In genomic region chr1:39349001-39349400, GRCm38 (mm10) we compare ENCODE assay signal across 10 mouse cellular contexts. TPM values are rescaled to one million over a fixed set of nuclear protein-coding genes. Genes with fewer than 3 reads are reported as not detected.
DNase-seq lines count a peak whose midpoint lies in the region; ATAC-seq and TF ChIP-seq lines count a peak whose summit lies in the region.
"Had no signal": no experiment of that assay in that cellular context is flagged by ENCODE, and none has a peak within 500 bp of the region (broad histone marks: within the 10 kb centered on the region; RNA-seq: fewer than 3 reads in every experiment).

No protein-coding gene starts in this region.

- no peak overlapping the region for H3K4me2 ChIP-seq in heart, embryonic 11.5 days
- H3K4me2 ChIP-seq in intestine, embryonic 15.5 days (replicated peaks): no peak overlapping the region
- H3K4me2 ChIP-seq: midbrain, embryonic 12.5 days had no signal

- TF ChIP-seq CTCF in MEL (IDR thresholded peaks at IDR 0.05 in 2 of 3, conservative IDR thresholded peaks at IDR 0.05 in 1 of 3; ENCODE audit: control insufficient read depth in 1 of 3, insufficient read depth in 1 of 3, low read depth in 2 of 3, low read length in 3 of 3, poor library complexity in 1 of 3, severe bottlenecking in 1 of 3): no peak

- H3K36me3 ChIP-seq in heart, embryonic 11.5 days (ENCODE audit: control insufficient read depth, insufficient read depth, low read length): no peaks in the 10 kb centered on the region
- H3K36me3 ChIP-seq in MEL (ENCODE audit: control insufficient read depth in 1 of 2, insufficient read depth in 2 of 2, low read length in 2 of 2): no peaks in the 10 kb centered on the region
- H3K36me3 ChIP-seq in intestine, embryonic 15.5 days: no peaks in the 10 kb centered on the region
- H3K36me3 ChIP-seq: midbrain, embryonic 12.5 days had no signal

- TF ChIP-seq RAD21 in MEL (IDR thresholded peaks at IDR 0.05; ENCODE audit: low read depth, low read length): no peak

- no peaks in the 10 kb centered on the region for H3K4me1 ChIP-seq in heart, embryonic 11.5 days (ENCODE audit: control insufficient read depth, insufficient read depth, low read length)
- no peaks in the 10 kb centered on the region for H3K4me1 ChIP-seq in MEL (ENCODE audit: control insufficient read depth in 1 of 2, insufficient read depth in 2 of 2, low read length in 2 of 2)
- no peaks in the 10 kb centered on the region for H3K4me1 ChIP-seq in intestine, embryonic 15.5 days (replicated peaks)
- H3K4me1 ChIP-seq: midbrain, embryonic 12.5 days had no signal

- H3K27me3 ChIP-seq in heart, embryonic 11.5 days (ENCODE audit: control insufficient read depth, insufficient read depth, low read length): peaks cover 7% of the 10 kb centered on the region; the same call in 1 of the 2 replicates
- peaks cover 0 to 3% of the 10 kb centered on the region in 2 experiments; a peak in 2 of 4 replicates for H3K27me3 ChIP-seq in MEL (ENCODE audit: control insufficient read depth in 1 of 2, insufficient read depth in 2 of 2, low read length in 2 of 2)
- no peaks in the 10 kb centered on the region for H3K27me3 ChIP-seq in intestine, embryonic 15.5 days (replicated peaks)
- H3K27me3 ChIP-seq: midbrain, embryonic 12.5 days had no signal

- no peaks in the 10 kb centered on the region for H3K79me2 ChIP-seq in MEL (ENCODE audit: control insufficient read depth, insufficient read depth, low read length, poor library complexity)

- no peak overlapping the region for H3K9ac ChIP-seq in heart, embryonic 11.5 days (ENCODE audit: low read depth, low read length)
- no peak overlapping the region for H3K9ac ChIP-seq in MEL (ENCODE audit: control insufficient read depth, low read depth, low read length, poor library complexity, severe bottlenecking)
- H3K9ac ChIP-seq in intestine, embryonic 15.5 days: no peak overlapping the region
- H3K9ac ChIP-seq: midbrain, embryonic 12.5 days had no signal

- 38% methylated on average over 1 of the region's 1 CpGs for WGBS in heart, embryonic 11.5 days (ENCODE audit: insufficient replicate concordance)
- WGBS in intestine, embryonic 15.5 days: 76% methylated on average over 1 of the region's 1 CpGs

- no peak for TF ChIP-seq POLR2A in MEL (IDR thresholded peaks at IDR 0.05; ENCODE audit: control insufficient read depth in 1 of 2, insufficient read depth in 1 of 2, low read depth in 1 of 2, low read length in 2 of 2, poor library complexity in 1 of 2)

- peak; percentile 95 for DNase-seq in heart, adult 11 months
- DNase-seq in MEL (ENCODE audit: low read depth, low spot score): peak; percentile 19
- peak; percentile 64 for DNase-seq in cerebellum, adult 9-10 months
- peak; percentile 37 to 66 for DNase-seq in layer of hippocampus, postnatal 14 days (ENCODE audit: low spot score in 2 of 2)
- DNase-seq in frontal cortex, postnatal 25 days (ENCODE audit: low spot score in 2 of 2): no peak
- DNase-seq: adrenal gland, postnatal 25 days had no signal

- H3K9me3 ChIP-seq in heart, embryonic 11.5 days (replicated peaks; ENCODE audit: control insufficient read depth, low read length): no peaks in the 10 kb centered on the region
- no peaks in the 10 kb centered on the region for H3K9me3 ChIP-seq in MEL (replicated peaks; ENCODE audit: insufficient read depth, low read length)
- H3K9me3 ChIP-seq in intestine, embryonic 15.5 days: no peaks in the 10 kb centered on the region
- H3K9me3 ChIP-seq: midbrain, embryonic 12.5 days had no signal

- no peak overlapping the region for H3K4me3 ChIP-seq in heart, embryonic 11.5 days (ENCODE audit: low read depth, low read length)
- no peak overlapping the region for H3K4me3 ChIP-seq in MEL (ENCODE audit: control insufficient read depth in 1 of 2, insufficient read depth in 1 of 2, low read depth in 2 of 2, low read length in 2 of 2)
- no peak overlapping the region for H3K4me3 ChIP-seq in intestine, embryonic 15.5 days (replicated peaks)
- H3K4me3 ChIP-seq: midbrain, embryonic 12.5 days had no signal

- no peak for TF ChIP-seq EP300 in MEL (IDR thresholded peaks at IDR 0.05; ENCODE audit: low read depth in 1 of 2, low read length in 2 of 2)

- no peak overlapping the region for H3K27ac ChIP-seq in heart, embryonic 11.5 days (ENCODE audit: low read depth, low read length)
- H3K27ac ChIP-seq in MEL (ENCODE audit: control insufficient read depth, low read depth, low read length): no peak overlapping the region
- H3K27ac ChIP-seq in intestine, embryonic 15.5 days: no peak overlapping the region
- H3K27ac ChIP-seq: midbrain, embryonic 12.5 days had no signal

- no peak for ATAC-seq in heart, embryonic 11.5 days (replicated peaks; ENCODE audit: insufficient number of reproducible peaks, low FRiP score, low TSS enrichment)
- ATAC-seq in megakaryocyte, adult 5-6 weeks (ENCODE audit: poor library complexity, severe bottlenecking): no peak
- ATAC-seq in intestine, embryonic 15.5 days: no peak

TF ChIP-seq in MEL, 35 proteins besides CTCF, POLR2A, EP300 and RAD21:
- no peak for TF ChIP-seq BHLHE40 (IDR thresholded peaks at IDR 0.05; ENCODE audit: borderline replicate concordance, low read depth, low read length)
- no peak for TF ChIP-seq CHD2 (IDR thresholded peaks at IDR 0.05; ENCODE audit: low read length)
- no peak for TF ChIP-seq SMC3 (IDR thresholded peaks at IDR 0.05; ENCODE audit: low read depth, low read length)
- TF ChIP-seq ETS1 (IDR thresholded peaks at IDR 0.05; ENCODE audit: low read depth, low read length): peak; percentile 32; the same call in 1 of the 2 replicates
- no peak for TF ChIP-seq MAFK (IDR thresholded peaks at IDR 0.05; ENCODE audit: borderline replicate concordance, low read depth, low read length)

RNA-seq across cellular contexts. Expression of gene Rpl31, which starts 18.6 kb away (rescaled TPM):
- 408 and 438 TPM in 2 replicates for polyA plus RNA-seq in heart, embryonic 11.5 days (2014; fragmentation: Nextera tagmentation; extraction: Ambion mirVana)
- total RNA-seq in MEL (2012; rRNA removed): 2,001 and 2,111 TPM in 2 replicates
- polyA plus RNA-seq in MEL (2012; ENCODE audit: insufficient read depth in 1 of 2, insufficient read length in 2 of 2, low read depth in 1 of 2, low replicate concordance in 2 of 2, missing spikeins in 1 of 2): 100 to 1,000 TPM in 1 of 2 experiments, not detected in 1; 848 TPM
- total RNA-seq in layer of hippocampus, postnatal 14 days (2021): 100 to 1,000 TPM; 448 to 544 TPM
- total RNA-seq in megakaryocyte, adult 5-6 weeks (2015): 1,504 and 1,608 TPM in 2 replicates
- total RNA-seq in megakaryocyte, adult 5-6 weeks (2017): 446 and 454 TPM in 2 replicates
- polyA plus RNA-seq in intestine, embryonic 15.5 days (2015; fragmentation: Nextera tagmentation; extraction: Ambion mirVana): 528 and 550 TPM in 2 replicates

Comparison
In these comparisons a context has a peak if more than half of its experiments do, and no peak if none do; other contexts are left out.
1. DNase-seq: peak in heart, adult 11 months (single experiment), MEL (single experiment), cerebellum, adult 9-10 months (single experiment) and layer of hippocampus, postnatal 14 days (2 of 2); none in frontal cortex, postnatal 25 days (0 of 2).